Mouse (Mus musculus) intestine, postnatal 0 days (tissue): Measurements from ENCODE around the gene Serpina10. TPM values are rescaled to one million over a fixed set of nuclear protein-coding genes. Genes with fewer than 3 reads are reported as not detected.
"Not testable (repeated sequence)": the region's sequence is repeated elsewhere in the genome, so short reads cannot be mapped to it uniquely, and the experiment has no call there.

Experiments
- ATAC-seq: fragments of 200-750 bp; cut with Nextera tagmentation; 2 replicates; pipeline ENCODE4 v1.8.0; 2017; ENCODE audit warnings: mild to moderate bottlenecking, moderate TSS enrichment, moderate library complexity
- H3K27ac ChIP-seq: fragments of 300-500 bp; sonication (generic); 2 replicates; pipeline ENCODE4 v1.5.1; 2014; ENCODE audit warnings: mild to moderate bottlenecking, low read depth, low read length, moderate library complexity
- H3K27me3 ChIP-seq: fragments of 300-500 bp; sonication (generic); replicated peaks from 2 replicates; pipeline ENCODE4 v1.6.1; 2014; ENCODE audit warnings: low read length, mixed read lengths; ENCODE audit not compliant: control insufficient read depth, insufficient read depth
- H3K36me3 ChIP-seq: fragments of 300-500 bp; sonication (generic); 2 replicates; pipeline ENCODE4 v1.6.1; 2014; ENCODE audit warnings: mild to moderate bottlenecking, moderate library complexity; ENCODE audit not compliant: control insufficient read depth, insufficient read depth
- H3K4me1 ChIP-seq: fragments of 300-500 bp; sonication (generic); replicated peaks from 2 replicates; pipeline ENCODE4 v1.6.1; 2014; ENCODE audit warnings: antibody characterized with exemption, low read length, mixed read lengths; ENCODE audit not compliant: control insufficient read depth, insufficient read depth
- H3K4me2 ChIP-seq: fragments of 300-500 bp; sonication (generic); replicated peaks from 2 replicates; pipeline ENCODE4 v1.6.1; 2014; ENCODE audit warnings: low read depth, mild to moderate bottlenecking, moderate library complexity
- H3K4me3 ChIP-seq: fragments of 300-500 bp; sonication (generic); 2 replicates; pipeline ENCODE4 v1.5.1; 2014; ENCODE audit warnings: low read depth, low read length
- H3K9ac ChIP-seq: fragments of 300-500 bp; sonication (generic); 2 replicates; pipeline ENCODE4 v1.6.1; 2014; ENCODE audit warnings: mild to moderate bottlenecking, low read depth, low read length
- H3K9me3 ChIP-seq: fragments of 300-500 bp; sonication (generic); 2 replicates; pipeline ENCODE4 v1.6.1; 2016; ENCODE audit warnings: mixed run types; ENCODE audit not compliant: control insufficient read depth
- CTCF ChIP-seq: sonication (generic); IDR thresholded peaks from 2 replicates; pipeline ENCODE4 v1.5.1; 2016; ENCODE audit warnings: low read depth, mild to moderate bottlenecking, control low read depth, antibody characterized with exemption, moderate library complexity
- WGBS: fragments of 180-500 bp; shearing (Covaris S2); extraction: QIAGEN DNeasy Blood & Tissue Kit; methylation state at CpG from one replicate; pipeline ENCODE4 v1.1.7; 2014; 5-methylcytosine and 5-hydroxymethylcytosine counted together
- polyA plus RNA-seq: library from polyadenylated mRNA; unstranded; fragments of >200 nt; fragmentation: Nextera tagmentation; extraction: Ambion mirVana; gene quantifications from 2 replicates; pipeline ENCODE4 v1.2.1, GENCODE M21; 2015

The Serpina10 gene
- polyA plus RNA-seq, 1 experiment from 2014 or later = 0.21 TPM

- Histone ChIP-seq H3K4me2 (no peak overlapping the region), H3K27me3 (no peaks in the 10 kb centered on the region), H3K27ac (no peak overlapping the region), H3K36me3 (no peaks in the 10 kb centered on the region), H3K9me3 (no peaks in the 10 kb centered on the region), H3K4me3 (no peak overlapping the region), H3K4me1 (no peaks in the 10 kb centered on the region), H3K9ac (no peak overlapping the region)
- 74% methylated on average over 3 of the region's 3 CpGs for WGBS
- TF ChIP-seq CTCF = no peak
- no peak for ATAC-seq
Observed at GRCm38 (mm10) chr12:103665286-103665685, 34.0 kb upstream of the Serpina10 start.

GRCm38 (mm10) chr12:103662053-103662452 is 30.8 kb upstream of the Serpina10 start:
- ATAC-seq, H3K36me3 ChIP-seq, H3K9me3 ChIP-seq, H3K27ac ChIP-seq, H3K27me3 ChIP-seq, H3K9ac ChIP-seq, H3K4me2 ChIP-seq, H3K4me1 ChIP-seq, H3K4me3 ChIP-seq: not testable (repeated sequence)

DNA sequence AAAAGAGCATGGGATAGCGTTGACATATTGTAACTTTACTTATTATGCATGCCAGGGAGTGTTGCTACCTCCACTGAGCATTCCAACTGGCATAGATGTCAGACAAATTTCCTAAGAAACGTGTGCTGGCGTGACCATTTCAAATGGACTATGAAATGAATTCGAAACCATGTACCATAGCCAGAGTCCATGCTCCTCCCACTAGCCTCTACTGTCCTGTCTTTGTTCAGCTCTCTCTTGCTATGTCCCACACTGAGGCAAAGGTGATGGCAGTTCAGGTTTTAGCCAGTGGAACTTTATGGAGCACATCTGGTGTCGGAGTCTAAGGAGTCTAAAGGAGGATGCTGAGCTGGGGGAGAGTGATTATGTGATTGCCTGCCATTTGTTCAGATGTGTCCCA is 28.8 kb upstream of the Serpina10 start:
- Histone ChIP-seq H3K27ac (no peak overlapping the region), H3K4me3 (no peak overlapping the region), H3K27me3 (no peaks in the 10 kb centered on the region), H3K9ac (no peak overlapping the region), H3K9me3 (no peaks in the 10 kb centered on the region), H3K4me2 (no peak overlapping the region), H3K4me1 (no peaks in the 10 kb centered on the region), H3K36me3 (no peaks in the 10 kb centered on the region)
- WGBS = 90% methylated on average over 5 of the region's 5 CpGs
- ATAC-seq = no peak
- no peak for TF ChIP-seq CTCF

- no peaks in the 10 kb centered on the region for H3K27me3 ChIP-seq
- H3K27ac ChIP-seq = no peak overlapping the region
- no peak for ATAC-seq
- no peaks in the 10 kb centered on the region for H3K36me3 ChIP-seq
- TF ChIP-seq CTCF = no peak
- no peak overlapping the region for H3K9ac ChIP-seq
- no peaks in the 10 kb centered on the region for H3K9me3 ChIP-seq
- H3K4me2 ChIP-seq = no peak overlapping the region
- H3K4me3 ChIP-seq = no peak overlapping the region
- no peaks in the 10 kb centered on the region for H3K4me1 ChIP-seq
- 82% methylated on average over 2 of the region's 2 CpGs for WGBS
Observed at GRCm38 (mm10) chr12:103659171-103659570, 27.9 kb upstream of the Serpina10 start.

DNA sequence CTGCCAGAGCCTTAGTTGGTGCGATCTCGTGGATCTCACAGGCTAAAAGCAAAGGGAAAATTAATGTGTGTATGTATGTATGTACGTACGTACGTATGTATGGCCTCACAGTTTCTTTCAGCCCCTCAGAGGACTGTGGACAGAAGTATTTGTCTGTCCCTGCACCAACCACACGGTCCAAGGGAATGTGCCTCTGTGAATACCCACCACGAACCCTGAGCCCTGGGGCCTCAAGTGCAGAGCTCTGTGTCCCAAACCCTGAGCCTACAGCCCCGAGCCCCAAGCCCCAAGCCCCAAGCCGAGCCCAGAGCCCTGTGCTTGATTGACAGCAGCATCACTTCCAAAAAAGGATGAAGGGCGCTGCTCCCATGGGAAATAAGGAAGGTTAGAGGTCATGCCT is 26.7 kb upstream of the Serpina10 start:
- Histone ChIP-seq H3K4me3 (no peak overlapping the region), H3K9me3 (no peaks in the 10 kb centered on the region), H3K36me3 (no peaks in the 10 kb centered on the region), H3K9ac (no peak overlapping the region), H3K4me1 (no peaks in the 10 kb centered on the region), H3K4me2 (no peak overlapping the region), H3K27me3 (no peaks in the 10 kb centered on the region), H3K27ac (no peak overlapping the region)
- 82% methylated on average over 10 of the region's 10 CpGs for WGBS
- no peak for ATAC-seq
- TF ChIP-seq CTCF = no peak

DNA sequence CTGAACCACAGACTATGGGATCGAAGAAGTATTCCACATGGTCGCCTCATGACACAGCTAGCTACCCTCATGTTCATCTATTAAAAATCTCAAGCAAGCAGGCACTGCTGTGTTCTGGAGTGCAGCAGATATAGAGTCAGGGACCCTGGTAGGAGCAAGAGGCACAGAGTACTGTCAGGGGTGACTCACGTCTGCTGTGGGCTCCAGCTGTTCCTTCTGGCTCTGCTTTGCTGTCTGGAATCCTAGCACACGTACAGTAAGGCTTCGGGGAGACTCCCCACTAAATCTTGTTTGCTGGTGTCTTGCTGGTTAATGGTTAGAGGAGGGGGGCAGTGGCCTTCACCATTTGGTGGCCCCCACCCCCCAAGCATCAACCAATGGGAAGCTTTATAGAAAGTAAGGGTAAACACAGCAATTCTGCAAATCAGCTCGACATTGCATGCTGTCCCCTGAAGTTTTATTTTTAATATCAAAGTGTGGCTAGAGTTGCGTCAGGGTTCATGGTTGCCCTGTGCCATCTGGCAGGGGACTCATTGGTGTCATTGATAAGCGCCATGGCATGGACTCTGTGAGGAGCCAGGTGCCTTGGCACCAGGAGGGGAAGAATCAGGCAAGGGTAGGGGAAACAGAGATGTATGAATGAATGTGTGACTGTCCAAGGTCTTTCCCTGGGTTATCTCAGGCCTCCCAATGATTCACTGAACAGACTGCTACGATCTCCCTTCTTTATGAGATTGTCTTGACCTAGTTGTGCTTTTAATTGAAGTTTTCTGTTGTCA is 25.8 kb upstream of the Serpina10 start, which contains the start of gene Serpina6:
Serpina6 (minus strand) TSS at position 365 of the 779 bp plus-strand sequence.
- Histone ChIP-seq H3K36me3 (no peaks in the 10 kb centered on the region), H3K27ac (no peak within 1 kb of the TSS), H3K9me3 (no peaks in the 10 kb centered on the region), H3K27me3 (no peaks in the 10 kb centered on the region), H3K4me1 (no peaks in the 10 kb centered on the region), H3K4me3 (no peak within 1 kb of the TSS), H3K9ac (no peak within 1 kb of the TSS), H3K4me2 (no peak within 1 kb of the TSS)
- TF ChIP-seq CTCF = no peak
- 69% methylated on average over 9 of the region's 9 CpGs for WGBS
- no peak for ATAC-seq
